Mouse (Mus musculus) kidney, adult 2 months (tissue): ENCODE results near the gene Ptn. TPM values are rescaled to one million over a fixed set of nuclear protein-coding genes. Genes with fewer than 3 reads are reported as not detected.

Experiments used
- DNase-seq: peaks from one replicate; pipeline ENCODE4 v3.0.0; 2021
- H3K27ac ChIP-seq: fragments of 200-500 bp; 2 replicates; pipeline ENCODE4 v1.5.1; 2012; ENCODE audit warnings: low read depth, low read length, control low read depth, inconsistent platforms; ENCODE audit not compliant: insufficient read depth
- H3K27me3 ChIP-seq: fragments of 200-500 bp; replicated peaks from 2 replicates; pipeline ENCODE4 v1.6.1; 2012; ENCODE audit warnings: mild to moderate bottlenecking, moderate library complexity, low read length, inconsistent platforms; ENCODE audit not compliant: control insufficient read depth, insufficient read depth
- H3K36me3 ChIP-seq: fragments of 200-500 bp; 2 replicates; pipeline ENCODE4 v1.6.1; 2012; ENCODE audit warnings: mild to moderate bottlenecking, moderate library complexity, low read length, inconsistent platforms; ENCODE audit not compliant: control insufficient read depth, insufficient read depth
- H3K4me1 ChIP-seq: fragments of 200-500 bp; 2 replicates; pipeline ENCODE4 v1.6.1; 2011; ENCODE audit warnings: low read length; ENCODE audit not compliant: control insufficient read depth, insufficient read depth
- H3K4me3 ChIP-seq: fragments of 200-500 bp; 2 replicates; pipeline ENCODE4 v1.5.1; 2011; ENCODE audit warnings: mild to moderate bottlenecking, low read depth, low read length, control low read depth; ENCODE audit not compliant: insufficient read depth
- CTCF ChIP-seq: fragments of 200-500 bp; conservative IDR thresholded peaks from 2 replicates; pipeline ENCODE4 v1.5.1; 2011; ENCODE audit warnings: low read depth, mild to moderate bottlenecking, control low read depth, low read length, moderate library complexity, mixed read lengths; ENCODE audit not compliant: insufficient read depth, insufficient read length
- POLR2A ChIP-seq: fragments of 200-500 bp; IDR thresholded peaks from one replicate; pipeline ENCODE4 v1.6.1; 2011; ENCODE audit warnings: low read depth, low read length, control low read depth
- WGBS: fragments of 180-500 bp; shearing (Covaris S2); methylation state at CpG from one replicate; pipeline ENCODE4 v1.1.7; 2018; 5-methylcytosine and 5-hydroxymethylcytosine counted together
- polyA plus RNA-seq: library from polyadenylated mRNA; depleted of rRNA; stranded (reverse); fragments of >200 nt; gene quantifications from 2 replicates; pipeline ENCODE4 v1.2.3, GENCODE M21; 2012

Gene Ptn
- polyA plus RNA-seq, 1 experiment, result 1.6 TPM

DNA sequence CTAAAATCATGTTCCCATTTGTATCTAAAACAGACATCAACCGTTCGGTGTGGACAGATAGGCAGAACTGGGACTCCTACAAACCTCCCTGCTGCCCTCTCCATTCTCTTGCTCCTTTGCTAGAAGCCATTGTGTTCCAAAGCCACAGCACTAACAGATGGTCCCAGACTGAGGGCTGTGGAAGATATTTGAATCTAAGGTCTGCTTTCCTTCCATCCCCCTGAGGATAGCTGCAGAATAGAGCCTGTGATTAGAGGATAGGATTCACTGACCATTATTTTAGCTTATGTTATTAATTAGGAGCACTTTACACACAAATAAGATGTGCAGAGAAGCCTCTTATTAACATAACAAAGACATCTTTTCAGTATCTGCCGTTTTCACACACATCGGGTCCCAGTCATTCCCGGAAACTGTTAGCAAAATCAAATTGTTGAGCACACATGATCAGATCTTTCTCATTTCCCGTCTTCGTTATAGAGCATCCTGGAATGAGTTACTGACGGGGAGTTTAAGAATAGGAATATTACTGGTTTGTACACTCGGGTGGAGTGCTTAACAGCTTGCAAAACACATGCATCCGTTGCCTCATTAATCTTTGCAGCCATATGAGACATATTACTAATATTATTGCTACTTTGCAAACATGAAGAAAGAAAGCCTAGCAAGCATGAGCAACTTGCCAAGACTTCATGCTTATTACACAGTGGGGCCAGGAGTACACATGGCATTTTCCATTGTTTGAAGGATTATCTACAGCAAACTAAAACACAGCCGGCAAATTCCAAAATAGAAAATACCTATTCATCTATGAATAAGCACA is 137.4 kb downstream of the Ptn start:
- Histone ChIP-seq H3K27me3 (no peaks in the 10 kb centered on the region), H3K4me3 (no peak overlapping the region), H3K36me3 (no peaks in the 10 kb centered on the region), H3K4me1 (no peaks in the 10 kb centered on the region), H3K27ac (no peak overlapping the region)
- no peak for TF ChIP-seq POLR2A
- TF ChIP-seq CTCF, result no peak
- 80% methylated on average over 11 of the region's 11 CpGs for WGBS
- no peak for DNase-seq

DNA sequence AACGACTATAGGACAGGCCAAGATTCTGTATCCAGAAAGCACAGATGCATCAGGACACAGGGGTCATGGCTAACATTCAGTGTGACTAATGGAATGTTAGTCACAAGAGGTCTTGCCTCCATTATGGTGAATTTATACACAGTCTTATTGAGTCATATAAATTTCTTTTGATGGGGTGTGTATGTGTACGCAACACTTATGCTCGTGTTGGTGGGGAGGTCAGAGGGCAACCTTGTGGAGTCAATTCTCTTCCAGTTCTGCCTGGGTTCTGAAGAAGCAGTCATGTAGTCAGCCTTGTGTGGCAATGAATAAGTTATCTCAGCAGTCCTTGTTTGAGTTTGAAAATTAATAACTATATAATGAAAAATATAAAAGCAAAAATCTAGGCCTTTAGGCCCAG is 138.7 kb downstream of the Ptn start:
- H3K4me3 ChIP-seq, result no peak overlapping the region
- H3K36me3 ChIP-seq, result no peaks in the 10 kb centered on the region
- DNase-seq, result no peak
- no peak for TF ChIP-seq POLR2A
- no peak for TF ChIP-seq CTCF
- no peaks in the 10 kb centered on the region for H3K27me3 ChIP-seq
- no peak overlapping the region for H3K27ac ChIP-seq
- 83% methylated on average over 3 of the region's 3 CpGs for WGBS
- no peaks in the 10 kb centered on the region for H3K4me1 ChIP-seq
